Mouse (Mus musculus) bone marrow, adult 2 months (tissue): ENCODE data around the gene Mrfap1. TPM values are rescaled to one million over a fixed set of nuclear protein-coding genes. Genes with fewer than 3 reads are reported as not detected.
"Not testable (repeated sequence)": the region's sequence is repeated elsewhere in the genome, so short reads cannot be mapped to it uniquely, and the experiment has no call there.

Experiments used
- H3K27ac ChIP-seq: fragments of 200-500 bp; 2 replicates; pipeline ENCODE4 v1.5.1; 2012; ENCODE audit warnings: low read depth, mild to moderate bottlenecking, control low read depth, inconsistent platforms, low read length; ENCODE audit not compliant: control insufficient read depth, poor library complexity, insufficient read depth
- H3K4me1 ChIP-seq: fragments of 200-500 bp; 2 replicates; pipeline ENCODE4 v1.6.1; 2011; ENCODE audit warnings: low read length; ENCODE audit not compliant: control insufficient read depth, insufficient read depth
- H3K4me3 ChIP-seq: fragments of 200-500 bp; replicated peaks from 2 replicates; pipeline ENCODE3; 2011; ENCODE audit warnings: mild to moderate bottlenecking, low read depth, low read length, control low read depth; ENCODE audit not compliant: control insufficient read depth
- CTCF ChIP-seq: fragments of 200-500 bp; IDR thresholded peaks from 2 replicates; pipeline ENCODE4 v1.5.1; 2011; ENCODE audit warnings: low read length, control low read depth; ENCODE audit not compliant: control insufficient read depth, insufficient read depth
- POLR2A ChIP-seq: fragments of 200-500 bp; IDR thresholded peaks from 2 replicates; pipeline ENCODE4 v1.6.1; 2011; ENCODE audit warnings: low read depth, mild to moderate bottlenecking, control low read depth, low read length, borderline replicate concordance; ENCODE audit not compliant: control insufficient read depth
- WGBS: fragments of 180-500 bp; shearing (Covaris S2); methylation state at CpG from one replicate; pipeline ENCODE4 v1.1.7; 2018; 5-methylcytosine and 5-hydroxymethylcytosine counted together
- polyA plus RNA-seq: library from polyadenylated mRNA; stranded (reverse); fragments of >200 nt; gene quantifications from 2 replicates; pipeline ENCODE4 v1.2.4, GENCODE M21; 2011; ENCODE audit warnings: low replicate concordance; ENCODE audit not compliant: missing spikeins, insufficient read depth, insufficient read length

Gene Mrfap1
- polyA plus RNA-seq, 1 experiment: 153 TPM

DNA sequence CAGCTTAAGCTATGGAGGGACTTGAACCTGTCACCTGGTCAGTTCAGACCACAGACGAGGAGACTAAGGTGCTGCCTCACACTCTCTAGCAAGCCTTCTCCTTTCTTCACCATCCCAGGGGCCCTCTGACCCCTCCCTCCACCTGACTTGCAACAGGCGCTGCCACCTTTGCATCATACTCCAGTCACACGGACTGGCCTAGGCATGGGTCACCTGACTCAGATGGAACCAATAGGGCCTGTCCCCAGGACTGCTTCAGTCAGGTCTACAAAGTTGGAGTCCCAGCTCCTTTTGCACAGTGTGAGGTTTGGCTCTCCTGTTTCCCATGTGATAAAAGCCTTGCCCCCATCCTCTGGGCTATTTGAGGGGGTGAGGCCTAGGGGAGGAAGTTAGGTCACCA is 14.1 kb upstream of the Mrfap1 start:
- peaks cover 3% of the 10 kb centered on the region for H3K4me1 ChIP-seq
- H3K4me3 ChIP-seq: no peak overlapping the region
- 28% methylated on average over 3 of the region's 3 CpGs for WGBS
- TF ChIP-seq POLR2A (no peak), CTCF (no peak)
- H3K27ac ChIP-seq: peak overlapping the region; percentile 65

DNA sequence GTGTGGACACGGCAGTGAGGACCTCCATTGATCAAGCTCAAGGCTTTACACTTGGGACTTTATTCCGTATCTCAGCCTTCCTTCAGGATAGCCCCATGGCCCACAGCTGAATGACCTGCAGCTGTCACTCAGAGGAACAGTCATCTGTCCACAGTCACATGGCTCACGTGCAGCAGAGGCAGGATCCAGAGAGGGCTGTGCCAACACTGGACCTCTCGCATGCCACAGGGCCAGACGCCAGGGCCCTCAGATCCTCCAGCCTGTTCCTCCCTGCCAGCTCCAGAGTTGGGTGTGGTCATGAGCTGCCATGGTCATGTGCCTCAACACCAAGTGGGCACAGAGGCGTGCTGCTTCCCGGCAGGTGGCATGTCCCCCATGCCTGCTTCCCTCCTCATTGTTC is 12.6 kb upstream of the Mrfap1 start:
- Histone ChIP-seq H3K27ac (no peak overlapping the region), H3K4me3 (no peak overlapping the region), H3K4me1 (peaks cover 1% of the 10 kb centered on the region; the same call in 1 of the 2 replicates)
- 0 out of 2 replicates have a peak, but pooled peaks have one; percentile 6 for TF ChIP-seq POLR2A
- no peak for TF ChIP-seq CTCF
- 77% methylated on average over 7 of the region's 7 CpGs for WGBS

GRCm38 (mm10) chr5:36807106-36807505 is 10.5 kb upstream of the Mrfap1 start:
- 47% methylated on average over 5 of the region's 5 CpGs for WGBS
- no peak overlapping the region for H3K27ac ChIP-seq
- H3K4me3 ChIP-seq: no peak overlapping the region
- peaks cover 1% of the 10 kb centered on the region; the same call in 1 of the 2 replicates for H3K4me1 ChIP-seq
- TF ChIP-seq POLR2A (no peak), CTCF (no peak)

- H3K4me1 ChIP-seq: no peaks in the 10 kb centered on the region
- WGBS: 39% methylated on average over 8 of the region's 8 CpGs
- no peak overlapping the region for H3K27ac ChIP-seq
- no peak for TF ChIP-seq CTCF
- no peak for TF ChIP-seq POLR2A
- H3K4me3 ChIP-seq: no peak overlapping the region
These were observed 719 bp upstream of the Mrfap1 start for GRCm38 (mm10) chr5:36797291-36797690.

DNA sequence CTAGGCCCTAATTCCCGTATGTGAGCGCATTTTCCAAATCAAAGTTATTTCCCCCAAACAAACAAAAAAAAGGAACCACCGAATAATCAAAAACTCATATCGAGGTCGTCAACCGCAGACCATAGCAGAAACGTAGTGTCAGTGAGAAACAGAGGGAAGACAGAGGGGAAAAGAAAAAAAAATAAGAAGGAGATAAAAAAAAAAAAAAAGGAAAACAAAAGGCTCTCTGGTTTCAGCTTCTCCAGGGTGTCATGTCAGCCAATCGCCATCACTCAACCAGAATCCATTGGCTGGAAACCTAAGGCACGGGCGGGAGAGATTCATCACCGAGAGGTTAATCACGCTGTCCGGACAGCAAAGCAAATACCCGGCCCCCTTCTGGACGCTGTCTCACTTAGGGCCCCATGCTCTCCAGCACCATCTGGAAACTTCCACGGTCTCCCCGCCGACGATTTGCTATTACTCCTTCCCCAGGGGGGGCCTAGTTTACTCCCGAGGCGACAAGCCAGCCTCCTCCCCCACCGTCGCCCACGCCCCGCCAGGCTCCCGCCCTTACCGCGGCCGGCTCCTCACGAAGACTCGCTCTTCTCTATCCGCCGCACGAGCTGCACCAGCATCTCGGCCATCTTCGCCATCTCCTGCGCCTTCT is 801 bp downstream of the Mrfap1 start:
- under 1% methylated on average over 37 of the region's 37 CpGs for WGBS
- peak overlapping the region; percentile 67 for H3K4me3 ChIP-seq
- H3K27ac ChIP-seq: peak overlapping the region; percentile 98
- not testable (repeated sequence) for H3K4me1 ChIP-seq

GRCm38 (mm10) chr5:36791861-36792260 is 4.7 kb downstream of the Mrfap1 start:
- no peaks in the 10 kb centered on the region; the same call in 1 of the 2 replicates for H3K4me1 ChIP-seq
- H3K4me3 ChIP-seq: no peak overlapping the region
- 33% methylated on average over 9 of the region's 9 CpGs for WGBS
- TF ChIP-seq CTCF (no peak), POLR2A (no peak)
- H3K27ac ChIP-seq: no peak overlapping the region

- Histone ChIP-seq H3K4me3 (no peak overlapping the region), H3K4me1 (no peaks in the 10 kb centered on the region), H3K27ac (no peak overlapping the region)
- 89% methylated on average over 5 of the region's 5 CpGs for WGBS
- no peak for TF ChIP-seq POLR2A
- TF ChIP-seq CTCF: no peak
These were observed 10.5 kb downstream of the Mrfap1 start for GRCm38 (mm10) chr5:36786052-36786451.

- peaks cover 1% of the 10 kb centered on the region; the same call in 1 of the 2 replicates for H3K4me1 ChIP-seq
- H3K4me3 ChIP-seq: no peak overlapping the region
- TF ChIP-seq CTCF (no peak), POLR2A (no peak)
- 76% methylated on average over 2 of the region's 2 CpGs for WGBS
- H3K27ac ChIP-seq: no peak overlapping the region
These were observed 17.1 kb downstream of the Mrfap1 start for GRCm38 (mm10) chr5:36779512-36779911.

GRCm38 (mm10) chr5:36778901-36779300 is 17.7 kb downstream of the Mrfap1 start:
- Histone ChIP-seq H3K4me1 (peaks cover 1% of the 10 kb centered on the region; the same call in 1 of the 2 replicates), H3K27ac (no peak overlapping the region), H3K4me3 (no peak overlapping the region)
- TF ChIP-seq POLR2A: no peak
- no peak for TF ChIP-seq CTCF
- WGBS: 82% methylated on average over 1 of the region's 2 CpGs
